Mouse (Mus musculus): ENCODE measurements at regions not wholly inside any gene's neighbourhood (a gene's known extent, or its start where the extent isn't known, plus 50 kb on each side); places are given as distances from the start of the nearest gene placed in this dataset.

DNA sequence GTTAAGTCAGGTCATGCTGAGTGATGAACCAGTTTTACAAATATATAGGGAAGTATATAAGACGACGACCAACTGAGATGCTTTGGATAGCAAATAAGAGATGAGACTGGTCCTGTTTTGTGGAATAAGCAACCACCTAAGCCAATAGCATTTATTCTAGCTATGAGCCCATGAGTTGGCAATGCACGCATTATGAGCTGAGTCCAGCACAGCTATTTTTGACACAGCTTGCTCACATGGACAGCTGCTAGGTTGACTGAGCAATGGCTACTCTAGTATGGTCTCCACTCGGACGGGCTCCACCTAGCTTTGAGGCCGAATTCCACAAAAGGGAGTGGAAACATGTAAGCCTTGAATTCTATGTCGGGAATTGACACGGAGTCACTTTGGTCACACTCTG, 146.1 kb upstream of the Dyrk2 start:
- DNase-seq = no peak

DNA sequence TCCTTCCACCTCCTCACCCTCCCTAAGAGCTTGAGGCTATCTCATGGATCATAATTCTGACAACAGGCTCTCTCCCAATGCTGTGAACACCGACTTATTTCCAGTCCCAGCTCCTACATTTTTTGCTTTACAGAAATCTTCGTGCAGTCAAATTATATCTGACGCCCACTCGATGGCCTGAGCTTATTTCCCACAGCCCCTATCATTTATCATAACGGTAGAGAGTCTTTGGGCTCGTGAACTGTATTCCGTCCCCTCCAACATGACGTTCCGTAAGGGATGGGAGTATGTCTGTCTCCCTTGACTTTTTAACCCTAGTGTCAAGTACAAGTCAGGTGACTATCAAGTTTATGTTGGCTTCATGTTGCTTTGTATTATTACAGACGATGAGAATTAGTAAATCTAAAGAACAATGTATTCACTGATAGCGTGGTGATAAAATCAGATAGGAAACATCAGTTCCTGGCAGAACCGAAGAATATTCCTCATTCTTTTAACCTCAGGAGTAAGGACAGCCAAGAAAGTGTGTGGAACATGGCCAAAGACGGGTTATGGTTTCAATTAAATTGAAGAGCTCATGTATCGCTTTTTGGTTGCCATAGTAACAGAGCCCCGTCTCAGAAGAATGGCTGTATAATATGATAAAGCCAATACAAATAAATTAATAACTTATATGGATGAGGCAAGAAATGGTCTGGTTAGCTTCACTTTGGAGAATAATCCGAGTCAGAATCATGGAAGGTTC, 145.5 kb upstream of the Dyrk2 start:
- no peak for DNase-seq

DNA sequence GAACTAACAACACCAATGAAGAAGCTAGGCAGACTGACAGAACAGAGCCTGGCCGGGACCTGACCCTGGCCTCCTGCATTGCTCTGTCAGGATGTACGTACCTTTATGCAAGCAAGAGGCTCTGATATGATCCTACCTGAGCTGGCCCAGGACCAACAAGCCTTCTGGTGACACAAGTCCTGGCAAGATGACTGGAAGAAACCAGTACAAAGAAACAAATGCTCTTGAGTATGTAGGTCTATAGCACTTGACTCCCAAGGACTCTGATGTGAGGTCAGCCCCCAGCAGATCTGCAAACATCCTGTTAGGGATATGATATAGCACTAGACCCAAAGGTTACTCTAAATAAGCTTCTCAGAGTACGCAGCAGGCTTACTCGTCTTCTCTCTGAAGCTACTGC, 144.7 kb upstream of the Dyrk2 start:
- DNase-seq = no peak

- no peak for DNase-seq
Observed at GRCm38 (mm10) chr10:119013758-119014157, 143.7 kb upstream of the Dyrk2 start.

GRCm38 (mm10) chr10:119011511-119011910, 141.5 kb upstream of the Dyrk2 start:
- DNase-seq = no peak

GRCm38 (mm10) chr10:119010884-119011283, 140.9 kb upstream of the Dyrk2 start:
- DNase-seq = no peak

DNA sequence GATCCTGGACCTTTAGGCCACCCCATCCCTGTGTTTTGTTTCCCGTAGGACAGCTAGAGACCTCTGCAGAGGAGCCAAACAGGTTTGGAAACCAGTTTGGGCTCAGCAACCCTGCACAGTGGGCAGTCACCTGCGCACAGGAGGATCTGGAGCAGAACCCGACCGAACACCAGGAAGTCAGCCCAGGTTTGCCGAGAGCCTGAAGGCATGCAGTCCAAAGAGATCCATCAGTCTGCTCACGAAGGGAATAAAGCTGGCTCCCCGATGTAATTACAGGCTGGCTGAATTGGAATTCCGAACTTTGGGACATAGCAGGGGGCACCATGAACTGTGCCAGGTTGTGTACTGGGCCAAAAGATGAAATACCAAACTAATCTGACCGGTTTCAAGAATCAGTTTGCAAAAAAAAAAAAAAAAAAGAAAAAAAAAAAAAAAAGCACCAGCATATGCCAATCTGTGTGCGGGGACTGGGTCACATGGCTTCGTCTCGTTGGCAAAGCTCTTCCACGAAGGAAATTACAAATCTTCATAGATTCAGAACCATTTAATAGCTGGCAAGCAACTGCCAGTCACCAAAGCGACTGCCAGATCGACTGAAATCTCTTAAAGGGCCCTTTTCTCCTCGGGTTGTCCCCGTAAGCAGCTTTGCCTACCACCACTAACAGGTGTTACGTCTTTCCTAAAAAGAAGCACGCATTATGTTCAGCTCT, 137.0 kb upstream of the Dyrk2 start:
- DNase-seq = no peak

DNA sequence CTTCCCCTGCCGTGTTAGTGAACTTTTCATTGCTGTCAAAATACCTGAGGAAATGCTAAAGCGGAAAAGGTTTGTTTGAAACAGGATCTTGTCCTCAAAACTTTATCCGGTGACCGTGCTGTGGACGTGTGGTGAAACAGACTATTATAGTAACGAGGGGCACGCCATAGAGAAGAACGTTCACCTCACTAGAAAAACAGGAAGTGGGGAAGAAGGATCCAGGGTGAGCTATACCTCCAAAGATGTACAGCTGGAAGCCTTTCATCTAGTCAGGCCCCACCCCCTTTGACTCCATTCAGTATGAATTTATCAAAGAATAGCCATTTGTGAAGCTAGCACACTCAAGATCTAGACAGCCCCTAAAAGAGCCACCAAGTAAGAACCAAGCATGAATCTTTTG, 135.5 kb upstream of the Dyrk2 start:
- no peak for DNase-seq

DNA sequence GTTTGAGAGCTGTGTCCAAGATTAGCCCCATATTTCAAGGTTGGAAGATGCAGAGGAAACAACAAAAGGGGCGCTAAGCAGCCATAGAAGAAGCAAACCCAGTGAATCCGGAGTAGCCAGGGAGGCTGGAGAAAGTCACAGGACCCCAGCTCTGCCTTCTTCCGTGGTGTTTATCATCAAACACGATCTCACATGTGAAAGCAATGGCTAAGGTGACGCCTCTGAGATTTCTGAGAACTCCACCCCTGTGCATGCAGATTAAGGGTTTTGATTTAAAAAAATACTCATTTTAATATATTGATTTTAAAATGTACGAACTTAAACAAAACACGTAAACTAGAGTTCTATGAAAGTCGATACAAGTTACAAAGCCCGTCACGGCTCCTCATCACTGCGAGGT, 134.4 kb upstream of the Dyrk2 start:
- no peak for DNase-seq

DNA sequence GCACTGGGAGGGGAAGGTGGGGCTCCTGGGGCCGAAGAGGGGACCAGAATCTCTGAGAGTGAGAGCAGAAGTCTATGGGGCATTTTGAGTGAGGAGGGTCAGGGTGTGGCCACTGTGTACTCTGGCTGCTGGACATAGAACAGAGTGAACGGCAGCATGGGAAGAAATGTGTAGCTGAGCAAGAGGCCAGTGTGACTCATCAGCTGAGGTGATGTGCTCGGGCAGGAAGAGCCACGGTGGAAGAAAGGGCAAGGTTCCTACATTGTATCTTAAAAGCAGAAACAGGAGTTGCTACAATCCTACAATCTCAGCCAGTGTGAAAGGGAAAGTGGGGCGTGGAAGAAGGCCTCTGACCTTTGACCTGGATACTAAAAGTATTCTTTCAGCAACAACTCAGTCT, 133.8 kb upstream of the Dyrk2 start:
- DNase-seq = no peak

GRCm38 (mm10) chr10:119003042-119003441, 133.0 kb upstream of the Dyrk2 start:
- DNase-seq = no peak

- no peak for DNase-seq
Observed at GRCm38 (mm10) chr10:119001895-119002294, 131.9 kb upstream of the Dyrk2 start.

DNA sequence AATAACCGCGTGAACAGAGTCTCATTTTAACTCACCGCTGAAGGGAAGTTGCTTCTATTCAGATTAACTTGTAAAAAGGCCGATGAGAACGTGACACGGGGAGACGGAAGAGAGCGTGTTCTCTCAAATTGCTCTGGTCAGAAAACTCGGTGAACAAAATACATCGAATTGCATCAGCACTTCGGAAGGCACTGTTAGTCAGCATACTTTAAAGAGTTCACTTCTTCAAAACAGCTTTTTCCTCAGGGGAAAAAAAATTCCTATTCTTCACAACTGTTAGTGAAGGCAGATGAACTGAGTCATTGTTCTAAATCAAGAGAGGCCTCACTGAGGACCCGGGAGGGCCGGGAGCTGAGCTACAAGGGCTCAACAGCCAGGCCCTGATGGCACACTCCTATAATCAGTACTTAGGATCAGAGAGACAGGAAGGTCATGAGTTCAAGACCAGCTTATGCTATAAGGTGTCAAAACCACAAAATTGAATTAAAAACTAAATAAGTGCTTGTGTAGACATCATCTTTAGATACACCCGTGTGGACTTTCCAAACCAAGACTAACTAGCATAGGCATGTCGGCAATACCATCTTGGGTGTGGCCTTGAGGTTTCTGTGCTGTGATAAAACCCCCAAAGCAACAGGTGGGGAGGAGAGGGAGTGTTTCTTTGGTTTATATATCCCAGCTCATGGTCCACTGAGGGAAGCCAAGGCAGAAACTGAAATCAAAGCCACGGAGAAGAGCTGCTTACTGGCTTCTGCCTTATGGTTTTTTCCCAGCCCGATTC, 131.2 kb upstream of the Dyrk2 start:
- no peak for DNase-seq

GRCm38 (mm10) chr10:118998966-118999365, 129.0 kb upstream of the Dyrk2 start:
- DNase-seq = no peak

DNA sequence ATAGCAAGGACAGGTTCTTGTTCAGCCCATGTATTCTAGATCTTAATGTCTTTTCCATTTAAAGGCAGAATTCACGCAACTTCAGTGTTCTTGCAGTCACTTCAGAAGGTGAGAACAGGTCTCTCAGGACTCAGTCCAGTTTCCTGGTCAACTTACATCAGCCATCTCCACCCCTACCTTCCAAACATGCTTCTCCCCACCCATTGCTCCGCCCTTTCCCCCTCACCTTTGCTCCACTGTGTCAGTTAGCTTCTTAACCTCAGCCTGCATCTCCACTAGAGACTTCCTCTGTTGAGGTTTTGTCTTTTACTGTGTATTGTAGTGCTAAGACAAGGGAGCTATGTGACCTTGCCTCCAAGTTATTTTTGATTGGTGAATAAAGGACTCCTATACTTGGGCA, 127.0 kb upstream of the Dyrk2 start:
- no peak for DNase-seq

GRCm38 (mm10) chr10:118993819-118994574, 124.0 kb upstream of the Dyrk2 start:
- DNase-seq = no peak

- peak; percentile 32 for DNase-seq
Observed at GRCm38 (mm10) chr10:118991213-118991612, 121.2 kb upstream of the Dyrk2 start.

- no peak for DNase-seq
Observed at GRCm38 (mm10) chr10:118990500-118990899, 120.5 kb upstream of the Dyrk2 start.

DNA sequence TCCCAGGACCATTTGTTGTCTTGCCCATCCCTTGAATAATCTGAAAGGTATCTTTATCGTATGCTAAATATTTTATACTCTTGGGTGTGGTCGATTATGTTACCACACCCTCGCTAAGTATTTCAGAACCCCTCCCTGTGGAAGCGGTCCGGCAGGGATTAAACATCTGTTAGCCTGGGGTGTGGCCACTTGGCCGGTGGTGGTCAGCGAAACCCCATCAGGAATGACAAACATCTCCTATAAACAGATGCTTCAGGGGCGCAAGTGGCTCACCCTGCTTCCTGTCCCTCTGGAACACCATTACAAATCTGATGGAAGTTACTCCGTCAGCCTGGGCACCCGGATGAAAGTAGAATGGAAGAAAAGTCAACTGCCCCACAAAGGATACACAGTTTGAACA, 119.8 kb upstream of the Dyrk2 start:
- no peak for DNase-seq

- no peak for DNase-seq
Observed at GRCm38 (mm10) chr10:118988249-118988648, 118.2 kb upstream of the Dyrk2 start.

DNA sequence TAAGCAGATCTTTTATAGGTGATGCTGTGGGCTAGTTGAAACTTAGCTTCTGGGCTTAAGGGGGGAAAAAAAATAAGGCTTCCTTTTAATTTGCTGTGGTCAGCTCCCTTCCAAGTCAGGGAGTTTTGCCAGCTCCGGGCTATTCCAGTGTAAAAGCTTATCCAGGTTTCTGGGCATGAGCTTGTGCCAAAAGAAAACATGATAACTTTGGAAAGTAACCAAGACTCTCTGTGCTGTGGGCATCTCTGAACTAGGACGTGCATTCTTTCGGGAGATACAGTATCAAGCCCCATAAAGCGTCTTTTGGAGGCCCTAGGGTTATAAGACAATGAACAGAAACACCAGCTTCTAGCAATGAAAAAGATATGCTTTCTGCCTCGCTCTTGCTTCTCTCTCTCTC, 114.6 kb upstream of the Dyrk2 start:
- DNase-seq = no peak

DNA sequence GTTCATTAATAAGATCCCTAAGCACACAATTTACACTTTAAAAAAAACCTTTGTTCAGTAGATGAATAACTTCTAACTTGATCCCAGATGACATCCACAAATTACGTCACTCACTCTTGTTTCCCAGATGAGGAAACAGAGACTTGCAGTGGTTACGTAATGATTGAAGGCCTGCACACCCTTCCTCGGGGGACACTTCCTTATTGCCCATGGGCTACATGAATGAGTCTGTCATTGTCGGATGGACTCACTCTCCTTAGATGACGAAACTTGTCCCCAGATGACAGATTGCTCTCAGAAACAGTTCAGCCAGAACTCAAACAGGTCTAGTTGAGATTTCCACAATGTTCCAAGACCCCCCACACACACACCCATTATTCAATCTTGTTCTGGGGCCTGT, 111.4 kb upstream of the Dyrk2 start:
- no peak for DNase-seq

DNA sequence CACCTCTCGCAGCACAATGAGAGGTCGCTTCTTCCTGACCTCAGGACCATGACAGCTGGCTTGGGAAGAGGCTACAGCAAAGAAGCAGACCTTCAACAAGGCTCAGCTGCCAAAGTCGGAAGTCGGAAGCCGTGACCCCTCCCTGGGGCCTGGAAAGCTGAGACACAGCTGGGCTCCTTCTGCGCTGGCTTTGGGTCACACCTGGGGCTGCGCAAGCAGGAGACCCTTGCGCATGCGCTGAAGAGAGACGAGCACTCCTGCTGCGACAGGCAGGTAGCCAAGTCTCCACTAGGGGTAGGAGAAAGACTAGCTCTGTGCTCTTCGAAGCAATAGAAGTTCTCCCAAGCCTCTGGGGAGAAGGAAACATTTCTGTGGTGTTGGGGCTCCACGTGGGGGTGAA, 109.3 kb upstream of the Dyrk2 start:
- DNase-seq = no peak
